ENCODE assay signal across 19 mouse cellular contexts in the genomic region with DNA sequence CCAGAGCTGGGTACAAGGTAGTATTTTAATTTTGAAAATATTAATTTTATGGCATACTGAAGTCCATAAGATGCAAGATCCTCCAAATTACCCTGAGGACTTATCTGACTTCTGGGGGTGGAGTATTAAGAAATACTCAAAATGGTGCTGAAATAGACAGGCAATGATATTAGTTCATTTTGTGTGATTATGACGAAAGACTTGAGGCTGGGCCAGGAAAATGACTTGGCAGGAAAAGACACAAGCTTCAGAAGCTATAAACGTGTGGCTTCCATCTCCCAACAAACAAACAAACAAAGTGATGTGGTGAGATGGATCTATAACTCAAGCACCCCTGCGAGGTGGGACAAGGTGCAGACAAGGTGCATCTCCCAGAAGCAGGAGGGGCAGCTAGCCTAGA.
DNase-seq lines count a peak whose midpoint lies in the region; TF ChIP-seq lines count a peak whose summit lies in the region.
"Had no signal": no experiment of that assay in that cellular context is flagged by ENCODE, and none has a peak within 500 bp of the region (broad histone marks: within the 10 kb centered on the region; RNA-seq: fewer than 3 reads in every experiment).

No protein-coding gene starts in this region.

- intact Hi-C loops in left cerebral cortex, postnatal 36 days (cut with DNase I), result no loop called here

- H3K4me1 ChIP-seq in lung, adult 2 months (ENCODE audit: control insufficient read depth, insufficient read depth, low read length), result no peaks in the 10 kb centered on the region
- H3K4me1 ChIP-seq: embryonic facial prominence, embryonic 15.5 days; heart, embryonic 15.5 days; hindbrain, embryonic 10.5 days had no signal

- TF ChIP-seq POLR2A in lung, adult 2 months (IDR thresholded peaks at IDR 0.05; ENCODE audit: borderline replicate concordance, extremely low read depth, low read depth, low read length), result no peak

- WGBS in lung, adult 2 months, result 67% methylated on average over 3 of the region's 3 CpGs

- peak; percentile 22 for DNase-seq in adrenal gland, postnatal 10 days
- DNase-seq in adrenal gland, adult 8-10 months, result no peak
- peak; percentile 38 for DNase-seq in lung, postnatal 10 days
- DNase-seq in lung, adult 2 months, result no peak
- peak; percentile 10 for DNase-seq in lung, postnatal 25 days (ENCODE audit: low spot score)
- DNase-seq in left cerebral cortex, postnatal 36 days (ENCODE audit: low spot score in 2 of 2), result no peak
- DNase-seq in thymus, postnatal 4 days, result no peak
- DNase-seq: cerebellum, adult 11 months; cerebellum, adult 8-10 months; cerebellum, postnatal 14 days; embryo, embryonic 11 days; gastrocnemius, postnatal 10 days; heart, adult 2 months; heart, postnatal 14 days had no signal

- H3K4me3 ChIP-seq in lung, adult 2 months (replicated peaks; ENCODE audit: extremely low read depth, low read depth, low read length), result no peak overlapping the region
- H3K4me3 ChIP-seq: embryonic facial prominence, embryonic 15.5 days; erythroblast, embryonic 14.5 days; forebrain, embryonic 15.5 days; heart, adult 2 months; heart, embryonic 15.5 days; hindbrain, embryonic 10.5 days had no signal

- no peak for TF ChIP-seq CTCF in lung, adult 2 months (IDR thresholded peaks at IDR 0.05; ENCODE audit: insufficient read depth, low read length)

Comparison
In these comparisons a context has a peak if more than half of its experiments do, and no peak if none do; other contexts are left out.
1. DNase-seq: peak in adrenal gland, postnatal 10 days (single experiment), lung, postnatal 10 days (single experiment) and lung, postnatal 25 days (single experiment); none in adrenal gland, adult 8-10 months (single experiment), lung, adult 2 months (single experiment), left cerebral cortex, postnatal 36 days (0 of 2) and thymus, postnatal 4 days (single experiment).